Mouse (Mus musculus) liver, embryonic 14.5 days (tissue): ENCODE data around the gene Iqcc.

ENCODE experiments used
- CTCF ChIP-seq: IDR thresholded peaks from 2 replicates; pipeline ENCODE4 v1.5.1; 2016; ENCODE audit warnings: antibody characterized with exemption, low read depth, control low read depth
- EP300 ChIP-seq: IDR thresholded peaks from 2 replicates; pipeline ENCODE4 v1.6.1; 2016; ENCODE audit warnings: antibody characterized with exemption, low read depth

DNA sequence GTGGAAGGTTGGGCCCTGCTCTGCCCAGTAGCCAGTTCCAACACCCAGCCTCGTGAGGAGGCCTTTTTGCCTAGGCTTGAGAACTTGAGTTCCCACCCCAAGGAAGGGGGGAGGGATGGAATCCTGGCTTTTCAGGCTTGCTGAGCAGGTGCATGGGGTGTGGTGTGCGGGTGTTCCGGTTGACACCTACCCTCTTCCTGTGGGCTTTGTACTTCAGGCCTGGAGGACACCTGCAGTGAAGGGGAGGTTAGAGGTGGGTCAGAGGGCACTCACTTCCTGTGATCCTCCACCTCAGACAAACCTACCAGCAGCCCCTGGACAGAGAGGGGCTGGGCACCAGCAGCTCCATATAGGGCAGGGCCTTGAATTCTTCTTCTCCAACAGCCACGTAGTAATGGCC, 8.9 kb downstream of the Iqcc start:
- no peak for TF ChIP-seq CTCF
- no peak for TF ChIP-seq EP300
